Mouse (Mus musculus): ENCODE results near the gene Coro2b.
"Not testable (repeated sequence)": the region's sequence is repeated elsewhere in the genome, so short reads cannot be mapped to it uniquely, and the experiment has no call there.

The Coro2b gene

DNA sequence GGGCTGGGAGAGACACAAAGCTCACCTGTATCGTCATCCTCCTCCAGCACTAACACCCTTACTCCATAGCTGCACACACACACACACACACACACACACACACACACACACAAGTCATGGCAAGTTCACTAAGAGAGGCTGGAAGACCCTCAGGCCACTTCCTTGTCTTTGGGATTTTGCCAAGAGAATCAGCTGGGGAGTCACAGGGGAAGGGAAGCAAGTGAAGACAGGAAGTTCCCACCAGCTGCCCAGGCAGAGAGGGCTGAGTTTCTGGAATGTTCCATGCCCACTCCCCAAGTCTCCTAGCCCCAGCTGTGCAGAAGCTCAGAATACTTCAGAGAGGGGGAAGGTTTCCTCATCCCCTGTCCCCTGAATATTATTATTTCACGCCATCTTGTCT is 62.6 kb downstream of the Coro2b start:
- in situ Hi-C loops (cut with MboI), result no loop called here

DNA sequence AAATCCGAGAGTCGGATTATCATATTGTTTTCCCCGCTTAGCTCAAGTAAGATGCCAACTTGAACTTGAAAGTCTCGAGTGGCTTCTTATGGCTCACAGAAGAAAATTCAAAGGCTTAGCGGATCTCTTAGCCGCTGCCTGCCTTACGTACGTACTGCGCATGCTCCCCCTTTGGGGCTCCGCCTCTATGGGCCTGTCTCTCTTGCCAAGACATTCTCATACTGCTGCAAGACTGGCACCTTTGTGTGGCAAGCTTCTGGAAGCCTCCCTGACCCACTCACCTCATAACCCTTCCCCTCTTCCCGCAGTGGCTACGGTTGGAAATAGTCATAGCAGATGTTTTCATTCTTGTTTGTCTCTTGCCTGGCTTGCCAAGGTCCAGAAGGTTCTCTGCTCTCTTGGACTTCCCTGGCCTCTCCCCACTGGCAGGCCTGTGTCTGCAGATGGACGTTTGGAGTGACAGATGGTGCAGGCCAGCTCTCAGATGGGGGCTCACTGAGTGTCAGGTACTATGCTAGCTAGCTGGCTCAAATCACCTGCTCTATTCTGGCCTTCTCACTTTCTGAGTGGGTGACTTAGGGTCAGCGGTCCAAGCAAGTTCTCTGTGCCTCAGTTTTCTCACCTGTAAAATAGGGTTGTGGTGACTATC is 65.2 kb downstream of the Coro2b start:
- in situ Hi-C loops (cut with MboI), result no loop called here

DNA sequence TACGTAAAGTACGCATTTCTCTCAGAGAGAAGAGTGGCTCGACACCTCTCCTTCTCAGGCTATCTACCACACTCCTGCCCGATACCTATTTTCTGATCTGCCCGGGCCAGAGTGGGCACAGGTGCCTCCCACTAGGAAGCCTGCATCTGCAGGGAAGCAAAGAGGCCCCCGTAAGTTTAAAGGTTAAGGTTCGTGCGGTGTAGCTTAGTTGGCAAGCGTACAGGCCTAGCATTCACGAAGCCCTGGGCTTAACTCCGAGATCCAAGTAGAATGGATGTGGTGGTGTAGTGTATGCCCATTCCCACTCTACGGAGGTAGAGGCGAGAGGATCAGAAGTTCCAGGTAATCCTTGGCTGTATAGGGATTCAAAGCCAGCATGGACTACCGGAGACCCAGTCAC is 65.8 kb downstream of the Coro2b start:
- in situ Hi-C loops (cut with MboI), result no loop called here

DNA sequence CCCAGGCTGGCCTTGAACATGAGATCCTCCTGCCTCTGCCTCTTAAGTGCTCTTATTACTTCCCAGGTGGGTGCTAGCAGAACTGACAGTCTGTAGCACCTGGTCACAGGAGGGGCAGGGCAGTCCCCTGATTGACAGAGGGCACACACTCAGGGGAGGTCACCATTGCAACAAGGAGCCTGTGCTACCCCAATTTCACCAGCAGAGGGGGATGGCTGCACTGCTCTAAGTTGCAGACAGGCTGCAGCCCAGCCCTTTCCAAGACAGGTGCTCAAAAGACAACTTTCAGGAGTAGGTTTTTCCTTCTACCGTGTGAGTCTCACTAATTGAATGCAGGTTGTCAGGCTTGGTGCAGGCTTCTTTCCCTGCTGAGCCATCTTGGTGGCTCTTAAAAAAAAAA is 66.4 kb downstream of the Coro2b start:
- in situ Hi-C loops (cut with MboI), result no loop called here

DNA sequence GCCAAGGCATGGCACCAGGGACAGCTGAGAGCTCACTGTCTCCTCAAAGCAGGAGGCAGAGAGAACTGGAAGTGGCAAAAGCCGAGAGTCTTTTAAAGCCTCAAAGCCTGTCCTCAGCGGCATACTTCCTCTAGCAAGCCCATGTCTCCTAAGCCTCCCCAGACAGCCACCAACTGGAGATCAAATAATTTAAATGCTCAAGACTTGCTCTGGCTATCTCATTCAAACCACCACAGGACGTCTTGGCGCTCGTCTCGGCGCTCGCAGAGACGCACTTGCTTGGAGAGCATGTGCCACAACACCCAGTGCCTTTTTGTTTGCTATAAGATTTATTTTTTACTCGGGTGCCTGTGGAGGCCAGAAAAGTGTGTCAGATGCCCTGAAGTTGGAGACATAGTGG is 67.1 kb downstream of the Coro2b start:
- in situ Hi-C loops (cut with MboI), result no loop called here

DNA sequence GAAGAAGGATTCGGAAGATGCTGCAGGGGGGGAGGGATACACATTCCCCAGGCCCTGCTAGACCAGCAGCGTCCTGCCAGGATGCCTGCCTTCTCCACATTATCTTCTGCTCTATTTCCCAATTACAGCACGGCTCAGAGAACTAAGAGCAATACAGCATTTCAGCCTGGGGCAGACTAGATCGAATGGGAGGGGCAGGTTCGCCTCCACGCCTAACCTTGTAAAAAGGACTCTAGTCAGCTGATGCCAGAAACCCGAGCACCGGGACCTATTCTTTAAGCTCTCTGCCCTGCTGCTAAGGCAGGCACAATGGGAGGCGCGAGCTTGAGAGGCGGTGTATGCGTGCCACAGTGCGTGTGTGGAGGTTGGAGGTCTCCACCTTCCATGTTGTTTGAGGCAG is 67.7 kb downstream of the Coro2b start:
- in situ Hi-C loops (cut with MboI), result no loop called here

DNA sequence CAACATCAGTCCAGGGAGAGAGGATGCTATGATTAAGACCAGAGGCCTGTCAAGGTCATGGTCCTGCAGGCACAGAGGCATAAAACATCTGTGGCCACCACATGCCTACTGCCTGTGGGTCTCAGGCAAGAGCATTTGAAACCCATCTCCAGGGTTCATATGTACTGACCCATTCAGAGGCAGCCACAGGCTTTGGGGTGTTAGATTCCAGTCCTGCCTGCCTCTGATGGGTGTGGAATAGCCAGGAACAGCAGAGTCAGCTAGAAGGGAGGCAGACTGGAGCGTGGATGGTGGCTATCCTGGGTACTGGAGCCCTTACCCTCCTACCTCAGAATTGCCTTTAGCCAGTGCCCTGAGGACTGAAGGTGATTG is 69.4 kb downstream of the Coro2b start:
- in situ Hi-C loops (cut with MboI), result no loop called here

DNA sequence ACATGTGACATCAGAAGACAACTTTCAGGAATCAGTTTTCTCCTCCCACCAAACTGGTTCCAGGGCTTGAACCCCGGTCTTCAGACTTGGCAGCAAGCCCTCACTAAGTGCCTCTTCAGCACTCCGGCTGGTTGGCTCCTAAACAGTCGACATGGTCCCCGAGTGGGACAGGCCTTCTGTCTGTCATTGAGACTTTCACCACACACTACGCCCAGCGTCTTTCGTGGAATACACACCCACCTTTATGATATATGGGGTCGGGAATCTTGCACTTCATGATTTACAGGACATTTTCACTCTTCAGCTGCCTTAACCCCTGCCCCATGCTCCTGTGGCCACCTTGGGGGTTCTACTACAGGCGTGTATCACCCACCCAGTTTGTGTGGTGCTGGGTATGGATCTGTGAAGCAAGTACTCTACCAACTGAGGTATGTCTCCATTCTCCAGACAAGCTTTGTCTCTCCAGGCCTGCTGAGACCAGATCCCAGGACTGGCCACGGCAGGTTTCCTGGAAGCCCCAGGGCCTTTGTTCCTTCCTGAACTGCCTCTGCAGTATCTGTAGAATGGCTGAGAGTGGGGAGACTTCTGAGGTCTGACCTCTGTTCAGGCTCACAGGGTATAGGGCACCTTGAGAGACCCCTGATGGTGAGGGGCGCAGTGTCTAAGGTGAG is 70.0 kb downstream of the Coro2b start:
- in situ Hi-C loops (cut with MboI), result no loop called here

DNA sequence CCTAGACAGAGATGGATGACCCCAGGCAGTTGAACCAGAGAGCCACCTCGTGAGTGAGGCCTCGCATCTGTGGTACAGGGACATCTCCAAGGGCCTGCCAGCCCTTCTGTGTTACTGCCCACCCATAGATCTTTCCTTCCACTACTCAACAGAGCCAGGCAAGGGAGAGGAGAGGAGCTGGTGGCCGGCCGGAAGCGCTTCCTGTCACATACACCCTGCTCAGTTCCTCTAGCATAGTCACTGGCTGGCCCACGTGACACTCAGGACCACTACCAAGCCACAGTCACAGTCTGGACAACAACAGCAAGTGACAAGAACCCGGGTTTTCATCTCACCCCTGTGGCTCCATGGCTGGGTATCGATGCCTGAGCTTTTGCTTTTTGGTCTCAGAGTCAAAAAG is 70.8 kb downstream of the Coro2b start:
- in situ Hi-C loops (cut with MboI), result no loop called here

DNA sequence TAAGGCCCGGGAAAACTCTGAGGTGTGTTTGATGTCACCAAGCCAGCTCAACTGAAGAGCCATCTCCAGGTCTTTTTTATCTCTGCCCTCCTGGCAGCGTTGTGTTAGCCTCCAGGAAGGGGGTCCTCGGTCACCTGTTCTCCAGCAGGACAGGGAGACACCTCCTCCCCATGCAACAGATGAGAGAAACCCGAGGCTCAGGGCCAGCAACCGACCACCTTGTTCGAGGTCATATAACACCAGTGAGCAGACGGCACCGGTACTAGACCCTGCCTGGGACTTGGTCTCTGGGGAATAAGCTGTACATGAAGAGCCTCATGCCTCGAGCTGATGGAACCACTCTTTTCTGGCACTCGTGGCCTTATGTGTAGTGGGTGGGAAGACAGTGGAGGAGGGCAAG is 72.1 kb downstream of the Coro2b start:
- in situ Hi-C loops (cut with MboI), result no loop called here

DNA sequence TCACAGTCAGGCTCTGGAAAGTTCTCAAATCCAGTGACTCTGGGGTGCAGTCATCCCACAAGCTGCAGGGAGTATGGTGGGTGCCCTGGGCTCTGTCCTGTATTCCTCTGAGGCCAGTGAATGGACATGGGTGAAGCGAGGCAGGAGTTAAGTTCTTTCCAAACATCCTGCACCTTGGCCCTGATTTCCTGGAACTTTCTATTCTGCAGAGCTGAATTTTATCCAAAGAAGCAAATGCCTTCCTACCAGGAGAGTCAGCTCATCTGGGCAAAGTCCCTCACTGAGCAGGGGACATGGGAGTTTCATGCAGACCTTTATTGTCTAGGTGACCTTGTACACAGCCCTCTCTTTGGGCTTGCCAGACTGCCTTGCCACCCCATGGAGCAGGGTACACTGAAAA is 75.1 kb downstream of the Coro2b start:
- in situ Hi-C loops (cut with MboI), result no loop called here

DNA sequence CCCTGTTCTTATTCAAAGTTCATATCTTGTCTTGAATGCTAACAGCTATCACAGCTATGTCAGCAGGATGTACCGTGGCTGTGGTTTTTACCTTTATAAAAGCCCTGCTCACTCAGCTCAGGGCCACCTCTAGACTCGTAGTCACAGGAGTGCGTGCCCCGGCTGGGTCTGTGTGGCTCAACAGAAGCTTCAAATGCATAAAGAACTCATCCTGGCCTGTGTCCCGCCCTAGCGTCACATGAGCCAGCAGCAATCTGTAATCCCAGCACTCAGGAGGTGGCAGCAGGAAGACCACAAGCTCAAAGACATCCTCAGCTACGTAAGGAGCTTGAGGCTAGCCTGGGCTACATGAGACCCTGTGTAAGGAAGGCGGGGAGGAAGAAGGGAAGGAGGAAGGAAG is 75.7 kb downstream of the Coro2b start:
- in situ Hi-C loops (cut with MboI), result no loop called here

DNA sequence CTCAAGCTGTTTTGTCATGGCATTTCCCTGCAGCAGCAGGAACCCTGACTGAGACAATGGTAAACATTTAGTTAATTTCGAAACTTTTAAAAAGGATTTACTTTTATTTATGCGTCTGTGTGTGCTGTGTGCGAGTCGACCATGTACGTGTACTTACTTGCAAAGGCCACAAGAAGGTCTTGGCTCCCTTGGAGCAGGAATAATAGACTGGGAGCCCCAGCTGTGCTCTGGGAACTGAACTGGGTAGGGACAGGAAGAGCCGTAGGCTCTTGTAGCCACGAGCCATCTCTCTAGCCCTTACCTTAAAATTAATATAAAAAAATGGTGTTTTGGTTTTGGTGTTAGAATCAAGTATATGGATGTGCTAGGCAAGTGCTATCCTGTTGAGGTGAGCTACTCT is 76.8 kb downstream of the Coro2b start:
- in situ Hi-C loops (cut with MboI), result no loop called here

DNA sequence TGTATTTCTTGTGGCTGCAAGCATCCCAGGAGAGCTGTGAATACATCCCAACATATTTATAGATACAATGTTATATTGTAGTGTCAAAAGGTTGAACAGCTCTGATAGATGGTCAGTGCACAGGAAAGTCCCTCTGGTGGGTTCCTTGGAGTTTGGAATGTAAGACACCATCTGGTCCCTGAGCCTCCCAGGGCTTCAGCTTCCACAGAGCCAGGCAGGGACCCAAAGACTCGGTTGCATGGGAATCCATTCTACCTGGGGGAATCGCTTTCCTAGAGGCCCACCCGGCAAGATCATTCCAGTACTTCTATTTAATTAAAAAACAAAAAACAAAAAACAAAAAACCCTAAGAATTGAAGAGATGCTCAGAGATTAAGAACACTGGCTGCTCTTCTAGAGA is 78.4 kb downstream of the Coro2b start:
- in situ Hi-C loops (cut with MboI), result no loop called here

DNA sequence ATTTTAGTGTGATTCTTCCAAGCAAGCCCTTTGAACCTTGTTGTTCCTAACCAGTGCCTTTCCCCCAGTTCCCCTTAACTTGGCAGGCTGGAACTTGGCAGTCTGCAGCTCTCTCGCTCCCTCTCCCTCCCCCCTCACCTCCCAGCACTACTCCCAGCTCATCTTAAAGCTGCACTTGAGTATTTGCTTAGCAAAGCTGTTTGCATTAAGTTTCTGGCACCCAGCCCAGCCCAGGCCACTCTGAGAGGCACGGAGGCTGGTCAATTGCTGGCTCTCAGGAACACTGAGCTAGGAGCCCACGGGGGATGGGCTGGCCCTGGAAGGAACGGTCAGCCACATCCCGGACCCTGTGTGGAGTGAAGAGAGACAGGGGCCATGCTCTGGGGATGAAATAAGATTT is 80.8 kb downstream of the Coro2b start:
- in situ Hi-C loops (cut with MboI), result no loop called here

DNA sequence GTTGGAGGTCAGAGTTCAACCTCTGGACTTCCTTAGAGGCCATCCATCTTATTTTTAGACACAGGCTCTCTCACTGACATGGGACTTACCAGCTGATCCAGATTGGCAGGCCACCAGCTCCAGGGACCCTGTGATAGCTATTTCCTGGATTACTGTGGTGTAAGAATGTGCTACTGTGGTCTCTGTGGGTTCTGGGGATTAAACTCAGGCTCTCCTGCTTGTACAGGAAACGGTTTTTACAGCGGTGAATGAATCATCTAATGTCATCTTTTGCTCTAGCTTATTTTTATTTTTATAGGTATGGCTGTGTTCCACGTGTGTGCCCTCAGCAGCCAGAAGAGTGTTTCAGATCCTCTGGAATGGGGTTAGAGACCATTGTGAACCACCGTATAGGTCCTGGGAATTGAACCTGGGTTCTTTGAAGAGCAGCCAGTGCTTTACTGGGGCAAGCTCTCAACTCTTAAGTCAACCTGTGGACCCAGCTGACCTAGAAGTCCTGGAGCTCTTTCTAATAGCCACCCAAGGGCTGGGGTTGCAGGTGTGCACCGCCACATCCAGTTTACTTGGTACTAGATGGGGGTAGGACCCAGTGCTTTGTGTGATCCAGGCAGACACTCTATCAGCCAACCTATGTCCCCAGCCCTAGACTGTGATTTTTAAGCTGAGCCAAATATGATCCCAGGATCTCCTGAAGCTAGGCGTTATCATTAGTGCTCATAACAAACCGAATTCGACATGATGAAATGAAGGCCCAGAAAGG is 81.5 kb downstream of the Coro2b start:
- in situ Hi-C loops (cut with MboI), result no loop called here

DNA sequence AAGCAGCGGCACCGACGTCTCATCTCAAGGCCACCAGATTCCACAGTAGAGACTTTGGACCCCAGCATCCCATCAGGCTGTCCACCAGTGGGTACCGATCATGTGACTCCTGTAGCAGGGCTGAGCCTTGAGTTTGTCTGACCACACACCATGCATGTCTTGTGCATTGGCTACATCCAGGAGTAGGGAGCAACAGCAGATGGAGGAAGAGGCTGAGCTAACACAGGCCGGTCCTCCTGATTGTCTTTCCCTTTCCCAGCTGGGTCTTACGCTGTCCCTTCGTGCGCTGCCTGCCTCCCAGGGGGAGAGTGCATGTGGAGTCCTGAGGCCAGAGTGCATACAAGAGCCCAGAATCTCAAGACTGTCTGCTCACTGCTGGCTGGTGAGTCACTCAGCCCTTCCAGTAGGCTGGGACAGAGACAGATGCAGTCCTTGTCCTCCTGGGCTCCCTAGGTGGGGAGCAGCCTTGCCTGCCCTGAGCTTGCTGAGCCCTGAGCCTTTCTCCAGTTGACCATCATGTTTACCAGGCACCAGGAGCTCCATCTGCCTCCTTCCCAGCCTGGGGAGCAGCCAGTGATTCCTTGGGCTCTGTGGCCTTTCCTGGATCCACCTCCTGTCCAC is 84.4 kb downstream of the Coro2b start:
- in situ Hi-C loops (cut with MboI), result no loop called here

DNA sequence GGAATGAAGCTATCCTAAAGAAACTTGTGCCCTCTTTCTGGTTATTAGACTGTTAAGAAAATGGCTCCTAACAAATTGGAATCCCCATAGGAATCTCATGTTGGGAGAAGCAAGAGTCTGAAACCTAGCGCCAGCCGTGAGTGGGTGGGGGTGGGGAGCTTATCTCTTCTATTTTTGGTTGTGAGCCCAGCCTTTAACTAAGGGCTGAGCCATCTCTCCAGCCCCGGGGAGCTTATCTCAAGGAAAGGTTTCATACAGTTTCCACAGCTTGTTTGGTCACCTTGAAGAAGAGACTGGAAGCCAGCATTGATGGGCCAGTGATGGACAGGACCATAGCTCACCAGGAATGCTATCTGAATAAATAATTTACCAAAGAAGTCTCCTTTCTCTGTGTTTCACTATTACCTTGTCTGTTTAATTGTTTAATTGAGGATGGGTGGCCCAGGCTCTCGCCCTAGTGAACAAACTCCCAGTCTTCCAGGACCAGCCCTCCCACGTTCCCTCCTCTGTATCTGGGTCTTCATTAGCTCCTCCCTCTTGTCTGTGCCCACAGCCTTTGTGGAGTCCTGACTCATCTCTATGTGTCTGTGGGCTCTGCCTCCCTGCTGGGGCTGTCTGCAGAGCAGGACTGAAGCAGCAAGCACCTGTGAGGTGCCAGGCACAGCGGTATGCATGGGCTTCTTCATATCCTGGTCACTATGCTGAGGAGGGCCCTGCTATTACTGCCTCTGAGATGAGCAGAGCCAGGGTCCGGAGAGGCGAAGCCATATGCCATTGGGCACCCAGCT is 85.1 kb downstream of the Coro2b start:
- in situ Hi-C loops (cut with MboI), result no loop called here

DNA sequence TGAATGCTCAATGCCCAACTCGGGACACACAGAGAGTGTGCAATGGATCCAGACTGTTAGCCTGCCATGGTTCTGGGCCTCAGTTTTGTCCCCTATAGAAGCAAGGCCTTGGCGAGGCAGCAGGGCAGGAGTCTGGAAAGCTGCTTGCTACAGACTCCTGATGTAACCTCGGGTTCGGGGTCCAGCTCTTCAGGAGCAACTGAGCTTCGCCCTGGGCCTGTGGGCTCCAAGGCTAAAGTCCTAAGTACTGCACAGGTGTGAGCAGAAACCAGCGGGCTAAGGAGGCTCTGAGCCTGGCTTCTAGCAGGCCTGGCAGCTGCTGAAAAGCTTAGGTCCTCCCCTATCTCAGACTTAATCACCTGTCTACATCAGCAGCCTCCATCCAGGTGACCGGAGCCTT is 86.0 kb downstream of the Coro2b start:
- in situ Hi-C loops (cut with MboI), result no loop called here

DNA sequence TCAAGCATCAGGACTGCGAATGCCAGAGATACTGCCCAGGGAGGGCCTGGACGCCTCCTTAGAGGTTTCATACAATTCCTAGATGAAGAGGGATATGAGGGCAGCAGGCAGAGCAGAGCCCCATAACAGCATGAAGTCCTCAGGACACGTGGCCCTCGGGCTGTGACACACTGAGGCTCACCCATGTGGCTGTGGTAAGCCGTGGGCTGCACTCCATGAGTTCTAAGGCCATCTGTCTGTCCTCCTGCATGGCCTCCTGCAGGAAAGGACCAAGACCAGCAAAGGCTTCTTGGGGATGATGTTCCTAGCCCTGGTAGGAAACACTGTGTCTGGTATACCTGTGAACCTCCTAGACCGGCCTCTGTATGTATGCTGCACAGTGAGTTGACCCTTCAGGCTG is 86.5 kb downstream of the Coro2b start:
- in situ Hi-C loops (cut with MboI), result no loop called here

DNA sequence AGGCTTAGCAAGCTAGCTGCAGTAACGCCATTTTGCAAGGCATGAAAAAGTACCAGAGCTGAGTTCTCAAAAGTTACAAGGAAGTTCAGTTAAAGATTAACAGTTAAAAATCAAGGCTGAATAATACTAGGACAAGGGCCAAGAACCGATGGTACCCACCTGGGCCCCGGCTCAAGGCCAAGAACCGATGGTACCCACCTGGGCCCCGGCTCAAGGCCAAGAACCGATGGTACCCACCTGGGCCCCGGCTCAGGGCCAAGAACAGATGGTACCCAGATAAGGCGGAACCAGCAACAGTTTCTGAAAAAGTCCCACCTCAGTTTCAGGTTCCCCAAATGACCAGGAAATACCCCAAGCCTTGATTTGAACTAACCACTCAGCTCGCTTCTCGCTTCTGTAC is 89.5 kb downstream of the Coro2b start:
- in situ Hi-C loops (cut with MboI), result not testable (repeated sequence)

DNA sequence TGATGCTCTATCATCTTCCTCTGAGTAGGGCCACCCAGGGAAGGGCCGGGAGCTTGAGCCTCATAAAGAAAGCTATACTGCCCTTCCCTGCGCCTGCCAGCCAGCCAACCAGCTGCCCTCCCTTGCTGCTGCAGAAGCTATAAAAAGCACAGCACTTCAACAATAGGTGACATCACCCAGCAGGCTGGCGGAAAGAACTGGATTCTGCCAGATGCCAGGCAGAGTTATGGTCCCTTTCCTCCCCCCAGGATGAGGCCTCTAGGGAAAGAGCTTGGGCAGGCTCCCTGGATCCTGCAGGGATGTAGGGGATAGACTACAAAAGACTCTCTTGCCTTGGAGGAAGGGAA is 98.1 kb downstream of the Coro2b start:
- in situ Hi-C loops (cut with MboI), result no loop called here

Data from mature B cell (primary cell).